Mouse (Mus musculus) gastrocnemius, postnatal 25 days (tissue): ENCODE data around the gene Rab7b. TPM values are rescaled to one million over a fixed set of nuclear protein-coding genes. Genes with fewer than 3 reads are reported as not detected.

Source experiments
- DNase-seq: peaks from one replicate; pipeline ENCODE4 v3.0.0; 2022
- long read RNA-seq, 2 experiments: library from polyadenylated mRNA; stranded (forward); transcript quantifications; one replicate each; pipeline ENCODE4 v2.0.0; 2021
- total RNA-seq, 2 experiments: library from RNA; stranded (reverse); gene quantifications; 1 replicate in 1 of 2; 2 replicates in 1 of 2; pipeline ENCODE4 v1.2.3; 2021

The Rab7b gene
- 1 to 10 TPM; 3.7 to 4.1 TPM for total RNA-seq
- long read RNA-seq, experiment 1, partial matches to known transcripts = 0 of 1 reads
- long read RNA-seq, experiment 1, other reads (novel, unspliced or antisense) = 0 of 1 reads
- long read RNA-seq, experiment 2, full-length matches to known transcripts = 1 of 1 reads
- long read RNA-seq, experiment 2, partial matches to known transcripts = 0 of 1 reads
- long read RNA-seq, experiment 2, other reads (novel, unspliced or antisense) = 0 of 1 reads

DNA sequence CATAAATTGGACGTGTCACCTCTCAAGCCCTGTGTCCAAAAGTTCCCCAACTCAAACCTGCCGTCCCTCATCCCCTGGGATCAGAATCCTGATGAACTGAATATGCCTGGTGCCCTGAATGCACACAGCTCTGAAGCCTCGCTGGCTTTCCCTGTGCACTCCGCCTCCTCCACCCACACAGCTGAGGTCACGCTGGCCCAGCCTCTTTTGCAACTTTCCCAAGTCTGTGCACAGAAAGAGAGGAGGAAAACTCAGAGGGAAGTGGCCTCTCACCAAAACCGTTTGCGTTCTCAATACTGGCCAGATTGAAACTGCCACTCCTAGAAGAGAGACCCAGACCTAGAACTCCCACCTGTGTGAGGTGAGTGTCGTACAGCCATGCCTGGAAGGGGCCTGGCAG, at the start of gene Rab7b:
Gene Rab7b (plus strand): TSS at position 221 of the 400 bp plus-strand sequence.
- DNase-seq = peak; percentile 71

DNA sequence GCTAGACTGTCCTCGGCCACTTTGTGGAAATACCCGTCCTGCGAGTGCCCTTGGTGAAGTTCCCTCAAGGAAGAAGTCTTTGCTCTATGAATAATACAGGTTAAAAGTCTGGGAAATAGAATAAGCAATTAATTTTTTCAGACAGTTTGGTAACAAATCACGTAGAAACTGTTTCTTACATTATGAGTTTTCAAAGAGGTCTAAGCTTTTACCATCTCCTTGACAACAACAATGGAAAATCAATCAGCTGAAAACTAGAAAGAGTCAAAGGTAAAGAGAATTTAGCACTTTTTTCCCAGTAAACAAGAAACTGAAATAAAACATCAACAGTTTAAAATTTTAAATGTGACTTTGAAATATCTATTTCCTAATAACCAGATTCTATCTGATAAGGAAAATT, 48.4 kb upstream of the Rab7b start:
- no peak for DNase-seq

- DNase-seq = no peak
Observed at GRCm38 (mm10) chr1:131641565-131641964, 46.9 kb upstream of the Rab7b start.

DNA sequence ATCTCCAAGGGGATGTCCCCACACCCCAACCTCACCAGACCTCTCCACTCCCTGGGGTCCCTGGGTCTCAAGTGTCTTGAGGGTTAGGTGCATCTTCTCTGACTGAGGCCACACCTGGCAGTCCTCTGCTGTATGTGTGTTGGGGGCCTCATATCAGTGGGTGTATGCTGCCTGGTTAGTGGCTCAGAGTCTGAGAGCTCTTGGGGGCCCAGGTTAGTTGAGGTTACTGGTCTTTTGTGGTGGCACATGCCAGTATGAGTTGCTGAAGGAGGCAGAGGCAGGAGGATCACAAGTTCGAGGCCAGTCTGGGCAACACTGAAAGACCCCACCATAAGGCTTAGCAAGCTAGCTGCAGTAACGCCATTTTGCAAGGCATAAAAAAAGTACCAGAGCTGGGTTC, 46.2 kb upstream of the Rab7b start:
- no peak for DNase-seq

- no peak for DNase-seq
Observed at GRCm38 (mm10) chr1:131652670-131653443, 35.6 kb upstream of the Rab7b start.

DNA sequence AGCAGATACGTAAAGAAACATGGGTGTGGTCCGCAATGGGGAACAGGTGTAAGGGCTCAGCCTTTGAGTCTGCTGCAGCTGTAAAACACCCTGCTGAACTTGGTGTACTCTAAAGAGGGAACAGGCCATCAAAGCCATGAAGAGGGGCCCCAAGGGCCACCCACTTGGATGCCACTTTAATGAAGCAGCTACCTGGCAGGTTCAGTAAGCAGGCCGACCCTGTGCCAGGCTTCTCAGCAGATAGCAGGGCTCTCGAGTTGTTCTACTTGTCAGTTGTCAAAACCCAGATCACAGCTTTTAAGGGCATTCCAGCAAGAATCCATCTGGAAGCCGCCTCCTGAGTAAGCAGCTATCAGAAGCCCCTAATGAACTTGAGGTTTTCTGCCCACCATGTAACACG, 32.9 kb upstream of the Rab7b start:
- no peak for DNase-seq

- DNase-seq = peak; percentile 80
Observed at GRCm38 (mm10) chr1:131657945-131658354, 30.5 kb upstream of the Rab7b start.

GRCm38 (mm10) chr1:131659512-131660085, 28.9 kb upstream of the Rab7b start:
- DNase-seq = no peak

GRCm38 (mm10) chr1:131660266-131660665, 28.2 kb upstream of the Rab7b start:
- no peak for DNase-seq

DNA sequence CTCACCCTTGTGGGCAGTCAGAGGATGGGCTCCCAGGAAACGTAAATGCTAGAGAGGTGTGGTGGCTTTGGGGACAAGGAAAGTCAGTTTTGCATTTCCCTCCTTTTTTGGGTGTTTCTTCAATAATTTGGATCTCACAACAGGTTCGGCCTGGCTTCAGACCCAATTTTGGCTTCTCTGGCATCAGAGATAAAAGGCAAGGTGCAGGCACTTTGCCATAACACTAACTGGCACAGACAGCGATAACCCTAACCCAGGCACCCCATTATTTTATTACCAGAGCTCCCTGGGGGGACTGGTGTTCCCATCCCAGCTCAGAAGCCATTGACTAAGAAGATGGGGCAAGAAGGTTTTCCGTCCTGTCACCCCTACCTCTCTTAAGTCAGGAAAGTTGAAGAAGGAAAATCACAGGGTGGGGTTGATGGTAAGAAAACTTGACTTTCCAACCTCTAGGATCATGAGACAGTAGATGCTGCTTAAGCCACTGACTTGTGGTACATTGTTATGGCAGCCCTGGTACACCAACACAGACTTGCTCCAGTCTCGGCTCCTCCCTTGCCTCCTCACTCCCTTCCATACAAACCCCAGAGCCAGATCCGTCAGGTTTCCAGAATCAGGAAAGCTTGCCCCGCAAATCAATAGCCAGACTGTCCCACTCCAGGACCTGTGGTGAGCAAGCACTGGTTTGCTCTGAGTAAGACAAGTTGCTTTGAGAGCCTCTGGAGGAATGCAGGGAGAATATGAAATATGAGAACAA, 27.6 kb upstream of the Rab7b start:
- no peak for DNase-seq

GRCm38 (mm10) chr1:131661749-131662148, 26.7 kb upstream of the Rab7b start:
- DNase-seq = no peak

GRCm38 (mm10) chr1:131663286-131663995, 25.1 kb upstream of the Rab7b start:
- no peak for DNase-seq

DNA sequence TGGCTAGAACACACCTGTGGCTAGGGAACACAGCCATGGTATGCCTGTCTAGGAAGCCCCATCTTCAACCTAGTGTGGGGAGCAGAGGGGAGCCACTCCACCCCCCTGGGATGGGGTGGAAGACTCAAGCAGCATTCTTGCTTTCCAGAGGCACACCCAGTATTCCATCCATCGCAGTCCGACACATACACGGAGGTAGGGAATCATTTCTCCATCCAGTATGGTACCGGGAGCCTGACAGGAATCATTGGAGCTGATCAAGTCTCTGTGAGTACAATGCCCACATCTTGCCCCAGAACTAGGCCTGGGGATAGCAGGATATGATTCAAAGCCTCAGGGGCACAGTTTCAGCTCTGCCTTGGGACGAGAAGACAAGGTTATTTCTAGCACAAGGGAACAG, 24.4 kb upstream of the Rab7b start:
- DNase-seq = no peak

GRCm38 (mm10) chr1:131665886-131666285, 22.6 kb upstream of the Rab7b start:
- no peak for DNase-seq

DNA sequence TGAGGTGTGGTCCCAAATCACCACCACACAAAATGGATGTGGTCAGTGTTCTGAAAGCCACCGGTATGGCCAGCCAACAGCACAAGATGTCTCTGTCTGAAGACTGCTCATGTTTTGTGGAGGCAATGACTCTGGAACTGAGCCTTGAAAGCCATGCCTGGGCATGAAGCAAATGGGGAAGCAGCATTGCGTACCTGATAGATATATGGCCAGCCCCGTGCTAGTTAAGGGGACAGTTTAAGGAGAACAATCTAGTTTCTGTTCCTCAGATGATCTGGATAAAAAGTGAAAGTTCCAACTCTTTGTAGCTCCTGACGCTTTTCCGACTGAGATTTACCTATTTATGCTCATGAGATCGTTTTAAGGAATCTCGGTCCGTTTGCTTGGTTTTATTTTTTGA, 17.4 kb upstream of the Rab7b start:
- DNase-seq = no peak

- DNase-seq = no peak
Observed at GRCm38 (mm10) chr1:131672361-131672760, 16.1 kb upstream of the Rab7b start.

DNA sequence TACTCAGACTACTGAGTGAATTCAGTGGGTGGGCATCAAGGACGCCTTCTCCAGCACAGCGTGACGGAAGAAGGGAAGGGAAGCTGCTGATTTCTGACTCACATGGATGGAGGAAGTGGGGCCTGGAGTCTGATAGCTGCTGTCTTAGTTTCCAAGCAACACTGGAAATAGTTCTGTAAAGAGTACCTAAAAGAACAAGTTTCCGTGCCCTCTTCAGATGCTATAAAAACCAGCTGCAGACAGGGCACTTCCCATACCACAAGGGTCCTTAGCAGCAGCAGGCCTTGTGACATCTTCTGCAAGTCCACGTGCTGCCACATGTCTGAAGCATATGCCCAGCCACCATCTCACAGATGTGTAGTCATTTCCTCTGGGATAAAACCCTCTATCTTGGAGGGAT, 8.9 kb upstream of the Rab7b start:
- DNase-seq = no peak

DNA sequence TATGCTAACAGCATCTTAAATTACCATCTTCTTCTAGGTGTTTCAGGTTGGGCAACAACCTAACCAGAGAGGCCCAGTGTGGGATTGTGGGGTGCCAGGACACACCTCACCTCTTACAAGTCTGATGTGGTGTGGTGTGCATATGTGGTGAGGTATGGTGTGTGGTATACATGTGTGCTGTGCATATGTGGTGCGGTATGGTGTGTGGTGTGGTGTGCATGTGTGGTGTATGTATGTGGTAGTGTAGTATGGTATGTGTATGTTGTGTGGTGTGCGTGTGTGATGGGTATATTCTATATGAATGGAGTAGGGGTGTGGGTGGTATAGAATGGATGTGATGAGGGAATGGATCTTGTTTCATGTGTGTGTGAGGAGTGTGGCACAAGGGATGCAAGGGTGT, 756 bp upstream of the Rab7b start:
- no peak for DNase-seq

DNA sequence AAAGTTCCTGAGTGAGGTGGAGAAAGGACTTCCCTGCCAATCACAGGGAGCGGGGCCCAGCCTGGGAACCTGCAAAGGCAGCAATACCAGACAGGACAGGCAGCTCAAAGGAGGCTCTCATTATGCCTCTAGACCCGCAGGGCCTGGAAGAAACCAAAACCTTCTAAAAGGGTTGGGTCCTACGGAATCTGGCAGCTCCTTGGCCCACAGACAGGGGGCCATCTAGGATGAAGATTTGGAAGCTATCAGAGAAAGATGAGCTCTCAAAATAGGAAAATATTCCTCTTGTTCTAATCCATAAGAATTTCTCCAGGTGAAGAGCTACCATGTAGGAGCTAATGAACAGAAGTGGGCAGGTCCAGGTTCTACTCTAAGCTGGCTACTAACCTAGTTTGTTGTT, 521 bp downstream of the Rab7b start:
- no peak for DNase-seq

GRCm38 (mm10) chr1:131689899-131690298, 1.4 kb downstream of the Rab7b start:
- no peak for DNase-seq

- DNase-seq = peak; percentile 86
Observed at GRCm38 (mm10) chr1:131690435-131690834, 1.9 kb downstream of the Rab7b start.

GRCm38 (mm10) chr1:131691356-131691755, 2.9 kb downstream of the Rab7b start:
- peak; percentile 33 for DNase-seq
